Mouse (Mus musculus) brain, adult 2 months (tissue): ENCODE data around the gene Phyhipl.

ENCODE experiments used
- DNase-seq: peaks from one replicate; pipeline ENCODE4 v3.0.0; 2011; ENCODE audit warnings: low read depth, low spot score

Gene Phyhipl

DNA sequence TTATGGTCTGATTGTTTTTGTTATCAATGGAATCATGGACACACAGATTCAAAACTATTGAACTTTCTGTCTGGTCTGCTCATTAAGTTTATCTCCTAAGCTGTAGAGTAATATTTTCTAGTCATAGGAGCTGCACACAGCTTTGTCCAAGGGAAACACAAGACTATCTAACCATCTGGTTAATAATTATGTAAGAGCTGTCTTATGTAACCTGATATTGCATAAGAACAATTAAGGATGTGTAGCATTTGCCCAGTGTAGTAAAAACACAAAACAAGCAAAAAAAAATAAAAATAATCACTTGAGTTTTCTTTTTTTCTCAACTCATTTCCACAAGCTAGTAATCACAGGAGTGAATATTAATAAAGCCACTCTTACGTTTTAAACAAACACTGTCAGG lies 20.5 kb downstream of the Phyhipl start:
- no peak for DNase-seq

DNA sequence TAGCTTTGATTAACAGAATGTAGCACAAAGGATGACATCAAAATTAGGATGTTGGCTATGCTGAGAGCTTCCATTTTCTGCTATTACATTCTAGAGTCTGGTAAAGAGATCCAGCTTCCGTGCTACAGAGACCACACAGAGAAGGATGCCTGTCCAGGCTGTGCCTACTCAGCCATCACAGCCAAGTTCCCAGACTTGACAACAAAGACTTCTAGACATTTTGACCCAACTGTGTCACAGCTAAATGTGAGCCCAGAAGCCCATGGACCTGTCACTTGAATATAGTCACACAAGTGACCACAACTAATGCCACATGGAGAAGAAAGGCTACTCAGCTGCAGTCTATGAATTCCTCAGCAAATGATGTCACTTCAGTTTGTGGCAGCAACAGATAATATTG lies 24.6 kb downstream of the Phyhipl start:
- DNase-seq: no peak

DNA sequence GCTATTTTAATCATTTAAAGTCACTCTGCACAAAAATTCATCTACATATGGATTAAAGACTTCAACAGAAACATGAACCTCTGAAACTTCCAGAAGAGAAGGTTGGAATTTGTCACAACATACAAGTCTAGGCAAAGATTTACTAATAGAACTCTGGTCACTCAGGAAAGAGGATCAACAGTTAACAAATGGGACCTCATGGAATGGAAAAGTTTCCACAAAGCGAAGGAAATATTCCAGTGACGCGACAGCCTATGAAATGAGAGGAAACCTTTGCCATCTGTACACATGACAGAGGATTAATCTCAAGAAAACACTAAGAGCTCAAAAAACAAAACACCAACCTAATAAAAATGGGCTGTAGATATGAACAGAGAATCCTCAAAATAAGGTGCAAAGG lies 32.3 kb downstream of the Phyhipl start:
- no peak for DNase-seq

DNA sequence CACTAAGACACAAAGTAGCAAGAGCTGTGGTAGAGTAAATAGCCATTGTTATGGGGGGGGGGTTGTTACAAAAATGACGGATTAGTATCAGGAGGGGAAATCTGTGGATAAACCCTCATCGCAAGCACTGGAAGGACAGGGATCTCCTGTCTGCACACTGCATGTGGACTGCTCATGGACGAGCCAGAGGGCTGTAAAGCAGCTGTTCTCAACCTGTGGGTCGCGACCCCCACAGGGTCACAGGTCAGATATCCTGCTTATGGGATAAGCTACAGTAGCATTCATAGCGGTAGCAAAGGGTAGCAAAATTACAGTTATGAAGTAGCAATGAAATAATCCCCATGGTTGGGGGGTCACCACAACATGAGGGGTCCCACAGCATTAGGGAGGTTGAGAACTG lies 39.4 kb downstream of the Phyhipl start:
- no peak for DNase-seq

DNA sequence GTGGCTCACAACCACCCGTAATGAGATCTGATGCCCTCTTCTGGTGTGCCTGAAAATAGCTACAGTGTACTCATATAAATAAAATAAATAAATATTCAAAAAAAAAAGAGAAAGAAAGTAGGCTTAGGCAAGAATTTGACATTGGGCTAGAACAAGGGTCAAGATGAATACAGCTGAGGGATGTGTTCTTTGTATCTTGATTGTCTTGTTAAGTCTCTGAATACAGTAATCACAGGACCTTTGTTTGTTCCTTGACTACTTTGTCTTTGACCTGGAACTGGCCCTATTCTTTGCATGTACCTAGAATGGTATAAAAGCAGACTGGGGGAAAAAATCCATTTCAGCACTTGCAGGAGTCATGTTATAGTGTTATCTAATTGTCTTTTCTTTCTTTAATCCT lies 44.1 kb downstream of the Phyhipl start:
- no peak for DNase-seq

DNA sequence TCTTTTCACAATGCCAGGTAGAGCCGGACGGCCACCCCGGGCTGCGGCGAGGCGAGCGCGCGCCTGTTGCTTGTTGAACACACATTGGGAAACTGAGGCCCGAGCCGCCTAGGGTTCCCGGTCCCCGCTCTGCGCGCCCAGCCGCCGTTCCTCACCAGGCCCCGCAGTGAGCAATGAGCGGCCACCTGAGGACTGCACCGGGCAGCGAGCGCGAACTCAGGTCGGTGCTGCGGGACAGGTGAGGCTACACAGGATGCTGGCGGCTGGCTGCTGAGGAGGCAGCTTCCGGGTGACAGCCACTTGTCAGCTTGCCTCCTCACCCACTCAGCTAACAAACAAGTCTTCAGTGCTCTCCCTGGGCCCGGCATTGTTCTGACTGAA lies 55.9 kb downstream of the Phyhipl start:
- DNase-seq: peak; percentile 64

DNA sequence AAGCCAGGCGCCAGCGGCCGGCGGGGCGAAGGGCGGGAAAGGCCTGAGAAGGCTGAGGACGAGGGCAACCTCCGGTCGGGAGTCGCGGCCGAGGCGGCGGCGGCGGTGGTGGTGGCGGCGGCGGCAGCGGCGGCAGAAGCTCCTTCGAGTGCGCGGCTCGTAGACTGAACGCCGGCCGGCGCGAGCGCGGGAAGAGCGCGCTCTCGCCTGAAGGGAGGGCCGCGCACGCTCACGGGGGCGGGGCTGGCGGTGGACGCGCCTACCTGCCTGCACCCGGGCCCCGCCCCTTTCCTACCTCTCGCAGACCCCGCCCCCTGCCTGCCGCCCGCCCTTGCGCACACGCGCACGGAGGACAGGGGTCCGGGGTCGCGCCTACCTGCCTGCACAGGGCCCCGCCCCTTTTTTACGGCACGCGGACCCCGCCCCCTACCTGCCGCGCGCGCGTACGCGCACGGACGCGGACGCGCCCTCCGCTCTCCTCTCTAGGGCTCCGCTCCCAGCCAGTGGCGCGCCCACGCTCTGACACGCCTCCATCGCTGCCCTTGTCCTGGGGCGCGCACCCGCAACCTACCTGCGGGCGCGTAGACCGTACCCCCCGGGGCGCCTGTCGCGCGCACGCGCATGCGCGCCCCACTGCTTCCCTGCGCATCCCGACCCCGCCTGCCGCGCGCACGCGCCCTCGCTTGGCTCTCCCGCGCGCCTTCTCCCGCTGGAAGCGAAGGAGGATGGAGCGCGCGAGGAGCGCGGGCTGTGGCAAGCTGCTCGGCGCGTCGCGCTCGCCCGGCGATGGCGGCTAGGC lies 56.4 kb downstream of the Phyhipl start:
- DNase-seq: peak; percentile 99

DNA sequence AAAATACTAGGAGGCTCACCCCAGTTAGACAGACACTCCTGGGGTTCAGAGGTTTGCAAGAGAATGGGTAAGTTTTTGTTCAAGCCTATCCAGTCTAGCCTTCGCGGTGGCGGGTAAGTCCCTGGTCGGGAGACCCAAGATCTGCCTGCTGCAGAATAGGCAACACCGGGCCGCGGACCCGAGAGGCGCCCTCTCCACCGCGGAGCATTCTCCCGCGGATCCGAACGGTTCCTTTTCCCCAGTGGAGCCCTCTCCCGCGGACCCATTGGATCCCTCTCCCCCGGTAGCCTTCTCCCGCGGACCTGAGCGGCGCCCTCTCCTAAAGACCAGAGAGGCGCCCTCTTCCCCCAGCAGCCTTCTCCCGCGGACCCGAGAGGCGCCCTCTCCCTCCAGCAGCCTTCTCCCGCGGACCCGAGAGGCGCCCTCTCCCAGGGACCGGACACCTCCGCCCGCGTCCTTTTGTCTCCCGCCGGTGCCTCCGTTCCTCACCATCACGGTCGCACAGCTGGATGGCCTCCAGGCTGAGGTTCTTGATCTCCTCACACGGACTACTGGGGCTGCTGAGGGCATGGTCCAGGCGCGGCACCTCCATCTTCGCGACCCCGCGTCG lies 57.1 kb downstream of the Phyhipl start:
- peak; percentile 76 for DNase-seq

DNA sequence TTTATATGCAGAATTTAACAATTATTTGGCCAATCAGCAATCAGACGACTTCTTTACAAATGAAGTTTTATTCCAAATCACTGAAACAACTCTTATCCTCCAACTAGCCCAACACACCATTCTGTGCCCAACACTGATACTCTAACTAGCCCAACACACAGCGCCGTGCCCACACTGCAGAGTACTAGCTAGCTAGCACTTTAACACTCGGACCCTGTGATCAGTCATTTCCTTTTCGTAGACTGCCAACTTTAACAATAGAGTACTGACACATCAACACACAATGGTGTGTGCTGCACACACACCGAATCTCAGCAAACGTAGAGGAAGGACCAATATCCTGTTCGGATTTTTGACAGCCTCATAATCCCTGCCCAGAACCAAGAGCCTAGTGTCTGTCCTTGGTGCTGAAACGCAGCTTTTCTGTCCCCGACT lies 57.7 kb downstream of the Phyhipl start:
- peak; percentile 58 for DNase-seq

DNA sequence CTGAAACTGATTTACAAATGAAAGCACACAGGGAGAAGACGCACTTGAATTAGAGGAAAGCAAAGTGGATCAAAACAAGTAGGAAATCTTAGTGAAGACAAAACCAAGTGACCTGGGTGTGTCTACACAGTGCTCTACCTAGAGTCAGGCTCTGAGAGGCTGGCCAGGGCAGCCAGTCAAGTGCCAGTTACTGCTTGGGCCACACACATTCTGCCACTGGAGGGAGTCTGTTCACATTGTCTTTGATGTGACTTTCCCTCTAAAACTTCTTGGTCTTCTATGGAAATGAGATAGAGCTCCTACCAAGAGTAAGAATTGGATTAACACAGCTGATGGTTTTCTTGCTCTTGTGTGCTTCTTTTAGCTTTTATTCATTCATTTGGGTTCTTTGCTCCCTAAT lies 61.8 kb downstream of the Phyhipl start:
- peak; percentile 75 for DNase-seq

DNA sequence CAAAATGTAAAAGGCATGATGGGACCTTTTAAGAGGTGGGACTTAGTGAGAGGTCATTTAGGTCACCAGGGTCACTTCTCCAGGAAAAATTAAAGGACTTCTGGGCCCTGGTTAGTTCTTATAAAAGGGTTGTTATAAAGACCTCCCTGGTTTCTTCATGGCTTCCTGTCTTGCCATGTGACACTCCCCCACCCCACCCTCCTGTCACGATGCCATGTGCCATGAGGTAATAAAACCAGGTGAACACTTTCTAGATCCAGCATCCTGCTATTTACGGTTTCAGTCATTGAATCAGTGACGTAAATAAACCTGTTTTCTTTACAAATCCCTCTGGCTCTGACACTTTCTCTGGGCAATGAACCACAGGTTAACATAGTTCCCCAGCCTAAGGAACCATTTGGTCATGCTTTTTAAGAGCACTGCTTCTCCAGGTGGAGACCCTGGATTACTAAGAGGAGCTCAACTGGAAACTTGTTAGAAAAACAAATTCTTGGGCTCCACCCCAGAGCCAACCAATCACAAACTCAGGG lies 68.8 kb downstream of the Phyhipl start:
- DNase-seq: no peak

DNA sequence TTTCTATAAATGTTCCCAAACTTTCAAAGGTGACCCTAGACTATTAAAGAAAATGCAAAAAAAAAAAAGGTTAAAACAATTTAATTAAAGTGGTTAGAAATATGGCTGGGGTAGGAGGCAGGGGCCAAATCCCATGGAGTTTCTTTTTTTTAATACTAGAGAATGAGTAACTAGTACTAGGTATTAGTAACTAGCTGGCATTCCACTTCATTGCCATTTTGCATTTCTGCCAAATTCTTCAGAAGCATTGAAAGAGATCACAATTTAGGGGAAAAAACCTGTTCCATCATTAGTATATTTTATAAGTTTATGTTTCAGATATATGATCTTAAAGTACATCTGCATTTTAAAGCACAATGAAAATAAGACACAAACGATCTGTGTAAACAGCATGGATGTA lies 71.6 kb downstream of the Phyhipl start:
- DNase-seq: no peak

DNA sequence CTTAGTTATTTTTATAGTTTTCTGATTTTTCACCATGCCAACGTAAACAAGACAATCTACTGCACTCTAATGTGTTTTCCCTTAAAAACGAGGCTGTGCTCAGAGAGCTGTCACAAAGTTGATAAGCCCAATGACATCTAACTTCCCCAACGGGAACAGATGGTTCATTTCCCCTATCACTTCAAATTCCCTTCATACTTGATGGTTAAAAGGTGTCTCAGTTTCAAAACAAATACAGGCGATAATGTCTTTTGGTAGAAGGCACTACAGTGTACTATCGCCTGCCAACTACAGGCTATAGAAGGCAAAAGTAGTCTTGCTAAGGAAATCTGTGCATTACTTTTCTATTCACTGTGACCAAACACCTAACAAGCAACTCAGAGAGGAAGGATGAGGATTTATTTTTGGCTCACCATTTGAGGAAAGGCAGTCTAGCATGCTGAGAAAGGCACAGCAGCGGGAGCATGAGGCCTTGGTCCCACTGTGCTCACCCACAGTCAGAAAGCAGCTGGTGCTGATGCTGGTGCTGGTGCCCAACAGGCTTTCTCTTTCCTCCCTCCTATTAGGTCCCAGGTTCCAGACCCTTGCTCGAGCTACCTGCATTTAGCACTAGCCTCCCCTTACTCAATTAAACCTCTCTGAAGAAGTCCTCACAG lies 74.1 kb downstream of the Phyhipl start:
- DNase-seq: peak; percentile 65

DNA sequence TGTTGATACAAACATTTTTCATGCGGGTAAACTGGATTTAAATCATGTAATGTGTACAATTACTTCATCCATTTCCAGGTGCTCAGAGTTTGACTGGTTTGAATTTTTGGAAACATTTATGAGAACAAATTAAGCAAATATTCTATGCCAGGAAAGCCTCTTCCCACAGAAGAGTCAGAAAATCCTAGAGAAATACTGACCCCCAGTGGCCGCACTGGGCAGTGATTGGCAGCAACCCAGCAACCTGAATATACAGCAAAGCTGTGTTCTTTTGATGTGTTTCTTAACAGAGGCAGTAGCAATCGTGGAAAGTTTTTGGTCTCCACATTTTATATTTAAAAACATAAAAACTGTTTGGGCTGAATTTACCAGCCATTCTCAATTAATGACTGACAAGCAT lies 92.1 kb downstream of the Phyhipl start:
- peak; percentile 86 for DNase-seq

DNA sequence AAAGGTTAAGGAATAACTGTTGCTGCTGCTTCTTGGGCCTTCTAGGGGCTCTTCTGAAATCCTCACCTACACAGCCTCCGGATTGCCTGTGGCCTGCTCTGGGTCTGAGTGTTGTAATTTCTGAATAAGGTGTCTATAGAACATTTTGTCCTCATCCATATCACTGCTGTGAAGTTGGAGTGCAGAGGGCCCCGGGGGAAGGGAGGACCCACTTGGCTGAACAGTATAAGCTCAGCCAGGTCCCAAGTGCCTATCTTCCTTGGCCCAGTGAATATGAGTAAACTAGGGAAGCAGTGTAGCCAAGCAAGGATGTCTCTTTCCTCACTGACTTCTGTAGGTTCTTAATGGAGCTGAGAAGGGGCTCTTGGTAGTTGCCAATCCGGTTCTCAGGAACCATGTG lies 103.2 kb downstream of the Phyhipl start:
- no peak for DNase-seq

DNA sequence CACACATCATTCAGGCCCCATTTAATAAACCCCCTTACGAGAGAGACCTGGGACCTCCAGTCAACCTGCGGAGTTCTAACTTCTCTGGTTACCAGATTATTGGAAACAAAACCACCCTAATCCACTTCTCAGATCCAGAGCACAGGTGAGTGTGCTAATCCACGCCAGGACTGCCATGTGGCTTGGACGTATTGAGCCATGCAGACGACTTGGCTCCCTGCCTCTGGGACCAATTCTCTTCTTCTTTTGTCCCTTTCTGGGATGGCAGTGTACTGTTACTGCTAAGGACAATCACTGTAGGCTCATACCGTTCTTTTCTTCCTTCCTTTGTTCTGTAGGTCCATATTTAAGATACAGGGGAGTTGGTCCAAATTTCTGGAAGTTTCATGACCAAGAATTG lies 112.9 kb downstream of the Phyhipl start:
- no peak for DNase-seq

DNA sequence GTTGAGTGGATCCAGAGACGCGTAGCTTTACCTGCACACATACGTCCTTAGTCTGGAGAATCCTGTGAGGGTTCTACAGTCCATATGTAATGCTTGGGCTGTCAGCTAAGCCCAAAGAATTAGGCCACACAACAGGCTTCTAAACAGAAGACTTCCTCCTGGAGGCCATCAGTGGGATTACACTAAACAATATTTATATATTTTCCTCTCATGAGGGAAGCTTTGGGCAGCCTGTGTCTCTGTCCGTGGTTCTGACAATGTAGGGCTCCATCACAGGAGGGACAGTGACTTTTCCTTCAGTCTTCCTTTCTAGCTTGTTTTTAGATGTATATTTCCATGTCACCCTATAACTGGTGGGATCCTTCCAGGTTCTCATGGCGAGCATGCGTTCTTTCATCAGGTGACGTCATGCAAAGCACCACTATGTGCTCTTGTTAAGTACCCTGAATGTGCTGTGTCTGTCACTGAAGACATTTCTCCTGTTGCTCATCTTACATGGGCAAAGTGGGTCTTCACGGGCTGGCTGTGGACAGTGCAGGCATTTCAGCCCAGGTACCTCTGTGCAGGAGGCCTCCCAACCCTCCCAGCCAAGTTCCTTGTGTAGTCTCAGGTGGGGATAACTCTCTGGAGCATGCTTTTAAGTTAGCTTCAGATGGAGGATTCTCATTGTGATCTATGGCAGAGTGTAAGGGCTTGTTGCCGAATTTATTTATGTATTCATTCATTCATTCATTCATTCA lies 115.1 kb downstream of the Phyhipl start:
- peak; percentile 64 for DNase-seq

DNA sequence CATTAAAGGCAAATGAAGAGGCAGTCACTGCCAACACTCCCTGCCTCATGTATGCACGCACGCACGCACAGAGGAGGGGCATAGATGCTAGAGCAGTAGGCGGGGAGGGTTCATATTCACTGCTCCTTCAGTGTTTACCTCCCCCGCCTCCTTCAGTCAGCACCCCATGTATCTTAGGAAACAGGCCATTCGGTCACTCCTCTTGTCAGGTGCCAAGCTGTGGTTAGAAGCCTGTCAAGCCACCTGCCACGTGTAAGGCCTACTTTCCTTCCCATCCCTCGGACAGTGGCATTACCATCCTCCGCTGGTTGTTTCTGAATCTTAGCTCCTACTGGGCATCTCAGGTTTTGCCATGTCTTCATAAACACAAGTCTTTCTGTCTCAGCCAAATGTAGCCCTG lies 116.5 kb downstream of the Phyhipl start:
- no peak for DNase-seq

DNA sequence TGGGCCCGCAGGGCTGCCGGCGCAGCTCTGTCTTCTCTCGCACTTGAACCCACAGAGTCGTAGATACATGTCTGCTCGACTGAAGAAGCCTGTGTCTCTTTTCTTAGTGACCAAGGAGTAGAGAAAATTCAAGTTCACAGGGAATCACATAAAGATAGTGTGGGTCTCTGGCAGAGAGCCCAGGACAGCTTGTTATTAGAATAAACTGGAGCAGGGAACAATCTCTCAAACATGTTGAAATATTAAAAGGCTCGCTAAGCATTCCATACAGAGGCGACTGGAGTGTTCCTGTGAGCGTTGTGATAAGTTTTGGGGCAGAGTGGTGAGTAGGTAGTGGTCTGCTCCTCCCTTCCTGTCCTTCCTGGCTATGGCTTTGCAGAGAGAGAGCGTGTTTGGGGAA lies 118.1 kb downstream of the Phyhipl start:
- DNase-seq: no peak

DNA sequence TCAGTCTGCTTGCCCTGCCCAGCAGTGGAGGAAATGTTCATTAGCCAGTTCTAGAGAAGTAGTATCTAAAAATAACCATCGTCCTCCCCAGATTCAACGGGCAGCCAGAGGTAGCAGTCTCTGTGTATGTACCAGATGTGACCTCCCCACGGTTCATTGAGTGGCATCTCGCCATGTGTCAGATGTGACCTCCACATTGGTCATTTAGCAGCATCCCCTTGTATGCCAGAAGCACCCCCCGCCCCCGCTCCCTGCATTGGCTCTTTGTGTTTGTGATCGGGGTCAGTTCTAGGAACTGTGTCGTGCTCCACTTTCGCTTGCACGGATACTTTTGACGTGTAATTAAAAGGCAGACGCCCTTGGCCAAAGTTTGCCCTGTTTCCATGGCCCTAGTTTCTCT lies 120.4 kb downstream of the Phyhipl start:
- no peak for DNase-seq

DNA sequence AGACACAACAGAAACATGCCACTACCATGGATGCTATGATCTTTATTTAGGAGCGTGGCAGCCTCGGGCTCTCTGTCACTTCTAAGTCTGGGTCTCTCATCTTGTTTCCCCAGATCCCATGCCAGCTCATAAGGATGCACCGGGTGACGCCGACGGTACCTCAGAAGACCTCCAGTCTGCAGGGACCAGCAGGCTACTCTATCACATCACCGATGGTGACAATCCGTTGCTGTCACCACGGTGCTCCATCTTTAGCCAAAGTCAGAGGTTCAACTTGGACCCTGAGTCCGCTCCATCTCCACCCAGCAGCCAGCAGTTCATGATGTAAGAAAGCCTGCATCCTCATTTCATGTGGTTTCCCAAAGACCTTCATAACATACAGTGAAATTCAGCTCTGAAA lies 121.2 kb downstream of the Phyhipl start:
- DNase-seq: no peak

DNA sequence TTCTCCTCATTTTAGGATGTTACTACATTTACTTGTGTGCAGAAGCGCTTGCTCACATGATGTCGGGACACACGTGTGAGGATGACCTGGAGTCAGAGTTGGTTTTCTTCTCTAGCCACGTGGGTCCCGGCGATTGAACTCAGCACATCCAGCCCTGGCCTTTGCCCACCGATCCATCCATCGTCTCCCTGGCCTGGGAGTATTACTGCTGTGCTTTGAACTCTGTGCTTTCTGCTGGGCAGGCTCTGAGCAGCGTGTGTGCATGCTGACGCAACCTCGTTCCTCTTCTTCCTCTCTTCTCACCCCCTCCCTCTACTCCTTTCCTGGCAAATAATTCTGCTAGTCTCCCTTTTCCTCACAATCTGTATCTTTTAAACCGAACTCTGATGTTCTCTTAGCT lies 121.8 kb downstream of the Phyhipl start:
- no peak for DNase-seq
